Mouse (Mus musculus): ENCODE measurements around the gene Rasgrf2. TPM values are rescaled to one million over a fixed set of nuclear protein-coding genes. Genes with fewer than 3 reads are reported as not detected.

Rasgrf2 gene
- 1.7 and 2.6 TPM in 2 replicates for total RNA-seq (2023)

DNA sequence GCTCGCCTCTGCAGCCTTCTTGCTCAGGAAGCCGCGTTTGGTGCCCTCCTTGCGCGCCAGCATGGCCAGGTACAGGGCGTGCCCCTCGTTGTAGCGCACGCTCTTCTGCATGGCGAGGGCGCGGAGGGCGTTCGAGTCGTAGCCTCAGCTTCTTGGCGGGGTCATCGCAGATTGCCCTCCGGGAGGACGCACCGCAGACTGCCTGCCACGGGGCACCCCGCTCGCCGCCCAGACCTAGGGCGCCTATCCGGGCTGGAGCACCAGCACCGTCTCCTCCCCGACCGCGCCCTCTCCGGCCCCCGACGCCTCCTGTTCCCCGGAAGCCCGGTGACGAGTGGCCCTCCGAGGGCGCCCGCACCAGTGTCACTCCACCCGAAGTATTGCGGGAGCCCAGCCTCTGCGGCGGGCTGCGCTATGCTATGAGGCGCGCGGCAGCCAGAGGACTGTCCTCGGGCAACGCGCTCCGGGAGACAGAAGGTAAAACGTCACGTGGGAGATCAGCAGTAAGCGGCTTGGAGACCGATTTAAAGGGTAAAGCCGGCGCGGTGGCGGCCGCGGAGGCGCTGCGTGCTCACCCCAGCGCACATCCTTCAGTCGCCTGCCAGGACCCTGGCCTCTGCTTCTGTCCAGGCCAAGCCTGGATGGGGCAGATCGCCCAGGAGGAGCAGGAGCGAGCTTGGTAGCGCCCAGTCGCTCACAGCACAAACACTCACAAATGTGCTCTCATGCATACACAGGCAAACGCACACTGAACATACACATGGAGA is at the start of gene Rasgrf2:
TSS of gene Rasgrf2 (minus strand) at position 273 of the 767 bp plus-strand sequence.

DNA sequence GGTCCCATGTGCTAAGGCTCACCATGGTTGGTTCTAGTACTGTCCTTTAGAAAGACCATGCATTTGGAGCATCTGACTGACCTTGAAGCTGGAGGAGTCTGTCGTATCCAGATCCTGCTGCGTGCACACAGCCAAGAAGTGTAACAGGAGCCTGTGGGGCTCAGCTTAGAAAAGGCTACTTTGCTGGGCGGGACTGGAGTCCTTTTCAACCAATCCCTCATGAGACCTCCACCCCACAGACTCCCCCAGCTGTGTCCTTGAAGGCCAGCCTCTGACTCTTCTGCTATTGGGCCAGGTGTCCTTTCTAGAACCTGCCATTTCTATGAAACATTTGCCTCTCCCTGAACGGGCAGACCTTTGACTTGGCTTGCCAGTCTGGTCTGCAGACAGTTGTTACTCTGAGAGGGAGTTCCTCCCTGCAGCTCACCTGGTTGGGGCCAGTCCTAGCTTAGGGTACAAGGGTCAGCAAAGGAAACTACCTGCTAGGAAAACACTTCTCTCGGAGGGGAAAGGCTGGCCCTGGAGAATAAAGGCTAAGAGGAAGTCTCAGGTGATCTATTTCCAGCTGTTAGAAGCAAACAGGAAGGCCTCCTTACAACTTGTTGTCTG is 254.6 kb downstream of the Rasgrf2 start, which contains the start of gene Ckmt2:
TSS of gene Ckmt2 (minus strand) at position 145 of the 609 bp plus-strand sequence.

Other genes starting within 250 kb of the Rasgrf2 start
- gene Gm20379, start 174.3 kb upstream of the Rasgrf2 start, total RNA-seq (2023), result not detected in 2 replicates
- gene Dhfr, start 223.1 kb upstream of the Rasgrf2 start, total RNA-seq (2023), result 2.9 and 3.2 TPM in 2 replicates
- gene Msh3, start 223.3 kb upstream of the Rasgrf2 start, total RNA-seq (2023), result 13.4 and 23.9 TPM in 2 replicates